Mouse (Mus musculus): Measurements from ENCODE around the gene Tmem251. TPM values are rescaled to one million over a fixed set of nuclear protein-coding genes. Genes with fewer than 3 reads are reported as not detected.
A peak's percentile ranks its signal among the peaks of the same experiment; 100 is the strongest.

The Tmem251 gene
- polyA plus RNA-seq, 1 experiment: 4.5 TPM

DNA sequence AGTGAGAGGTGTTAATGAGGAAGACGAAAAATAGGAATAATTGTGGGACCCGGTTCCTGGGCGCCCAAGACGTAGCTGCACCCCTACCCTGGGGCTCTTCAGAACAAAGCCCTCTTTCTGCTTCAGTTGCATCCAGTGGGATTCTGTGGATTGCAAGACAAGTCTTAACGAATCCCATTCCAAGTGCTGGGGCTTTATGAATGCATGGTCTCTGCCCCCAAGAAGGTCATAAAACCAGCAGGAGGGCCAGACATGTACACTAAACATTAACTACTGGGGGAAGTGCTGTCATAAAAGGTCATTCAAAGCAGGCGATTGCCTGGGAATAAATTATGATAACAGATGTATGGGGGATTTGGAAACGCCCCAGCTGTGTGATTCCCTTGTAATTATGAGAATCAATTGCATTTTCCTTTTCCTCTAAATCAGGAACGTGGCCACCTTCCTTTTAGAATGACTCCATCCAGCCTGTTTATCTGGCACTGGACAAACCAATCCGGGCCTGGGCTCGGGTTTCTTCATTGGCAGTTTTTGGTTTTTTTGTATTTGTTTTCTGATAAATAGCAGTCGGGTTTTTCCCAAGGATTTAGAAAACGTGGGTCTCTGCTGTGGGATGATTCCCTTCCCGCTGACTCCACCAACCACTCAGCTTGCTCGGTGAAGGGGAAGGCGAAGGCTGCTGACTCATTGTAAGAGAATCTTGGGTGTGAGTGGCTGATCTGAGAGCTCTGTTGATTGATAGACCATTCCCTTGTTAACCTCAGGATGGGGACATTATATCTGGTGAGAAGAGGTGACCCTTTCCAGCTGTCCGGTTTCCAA is 12.6 kb upstream of the Tmem251 start:
- Histone ChIP-seq H3K36me3 (ENCODE audit: control insufficient read depth, insufficient read depth) (no peaks in the 10 kb centered on the region), H3K4me3 (ENCODE audit: insufficient read depth, poor library complexity, severe bottlenecking) (no peak overlapping the region), H3K79me3 (ENCODE audit: low read depth) (no peaks in the 10 kb centered on the region), H3K79me2 (ENCODE audit: control insufficient read depth, insufficient read depth) (no peaks in the 10 kb centered on the region), H3K27me3 (ENCODE audit: control insufficient read depth, insufficient read depth, insufficient read length) (no peaks in the 10 kb centered on the region), H3ac (ENCODE audit: control insufficient read depth, insufficient read length, low read depth) (no peak overlapping the region)
- TF ChIP-seq MYOD1 (IDR thresholded peaks at IDR 0.05; ENCODE audit: control insufficient read depth, insufficient read length, low read depth): no peak
- TF ChIP-seq FOSL1 (IDR thresholded peaks at IDR 0.05; ENCODE audit: insufficient read depth, low read length, poor library complexity, severe bottlenecking): no peak
- no peak for TF ChIP-seq USF1 (IDR thresholded peaks at IDR 0.05; ENCODE audit: low read depth)
- no peak for TF ChIP-seq CTCF (IDR thresholded peaks at IDR 0.05; ENCODE audit: control insufficient read depth, insufficient read depth, insufficient read length)
- TF ChIP-seq MYOG (IDR thresholded peaks at IDR 0.05; ENCODE audit: control insufficient read depth, extremely low read depth, insufficient read length): no peak
- no peak for TF ChIP-seq MAX (IDR thresholded peaks at IDR 0.05)
- no peak for TF ChIP-seq CEBPB (IDR thresholded peaks at IDR 0.05; ENCODE audit: low read depth)

DNA sequence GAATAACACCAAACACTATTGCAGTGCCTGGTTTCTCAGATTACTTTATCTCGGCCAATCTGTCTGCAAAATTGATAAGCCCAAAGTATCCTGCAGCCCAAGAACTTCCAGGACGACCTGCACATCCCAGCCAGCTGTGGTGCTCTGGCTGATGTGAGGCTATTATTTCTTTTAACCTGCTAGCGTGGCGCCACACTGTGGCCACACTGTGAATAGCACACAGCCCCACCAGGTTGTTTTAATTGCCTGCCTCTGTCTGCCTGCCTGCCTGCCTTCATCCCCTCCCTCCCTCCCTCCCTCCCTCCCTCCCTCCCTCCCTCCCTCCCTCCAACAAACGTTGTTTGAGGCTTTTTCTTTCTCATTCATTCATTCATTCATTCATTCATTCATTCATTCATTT is 10.2 kb upstream of the Tmem251 start:
- Histone ChIP-seq H3K4me3 (ENCODE audit: insufficient read depth, poor library complexity, severe bottlenecking) (no peak overlapping the region), H3K27me3 (ENCODE audit: control insufficient read depth, insufficient read depth, insufficient read length) (no peaks in the 10 kb centered on the region), H3K36me3 (ENCODE audit: control insufficient read depth, insufficient read depth) (no peaks in the 10 kb centered on the region), H3ac (ENCODE audit: control insufficient read depth, insufficient read length, low read depth) (no peak overlapping the region), H3K79me3 (ENCODE audit: low read depth) (no peaks in the 10 kb centered on the region), H3K79me2 (ENCODE audit: control insufficient read depth, insufficient read depth) (no peaks in the 10 kb centered on the region)
- no peak for TF ChIP-seq USF1 (IDR thresholded peaks at IDR 0.05; ENCODE audit: low read depth)
- TF ChIP-seq CTCF (IDR thresholded peaks at IDR 0.05; ENCODE audit: control insufficient read depth, insufficient read depth, insufficient read length): peak; percentile 78

DNA sequence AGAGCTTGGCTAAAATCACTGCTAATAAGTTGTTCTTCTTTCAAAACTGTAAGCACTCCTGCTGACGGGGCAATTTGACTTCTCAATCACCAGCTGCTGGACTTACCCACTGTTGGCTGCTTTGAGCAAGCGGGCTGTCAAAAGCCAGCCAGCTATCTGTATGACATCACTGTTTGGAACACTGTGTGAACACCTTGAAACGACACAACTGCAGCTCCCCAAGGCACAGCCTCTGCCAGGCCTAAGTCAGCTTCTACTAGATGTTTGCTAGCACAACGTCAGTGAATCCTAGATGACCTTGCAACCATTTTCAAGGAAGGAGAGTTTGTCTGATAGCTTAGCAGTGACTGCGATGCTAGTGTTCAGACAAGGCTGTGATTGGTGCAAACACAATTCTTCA is 4.5 kb upstream of the Tmem251 start:
- Histone ChIP-seq H3K27me3 (ENCODE audit: control insufficient read depth, insufficient read depth, insufficient read length) (no peaks in the 10 kb centered on the region), H3K79me3 (ENCODE audit: low read depth) (peaks cover 2% of the 10 kb centered on the region), H3K36me3 (ENCODE audit: control insufficient read depth, insufficient read depth) (peaks cover 12% of the 10 kb centered on the region), H3K4me3 (ENCODE audit: insufficient read depth, poor library complexity, severe bottlenecking) (no peak overlapping the region), H3ac (ENCODE audit: control insufficient read depth, insufficient read length, low read depth) (no peak overlapping the region), H3K79me2 (ENCODE audit: control insufficient read depth, insufficient read depth) (peaks cover 18% of the 10 kb centered on the region)
- TF ChIP-seq MYOG (IDR thresholded peaks at IDR 0.05; ENCODE audit: control insufficient read depth, extremely low read depth, insufficient read length) (no peak), CEBPB (IDR thresholded peaks at IDR 0.05; ENCODE audit: low read depth) (no peak), USF1 (IDR thresholded peaks at IDR 0.05; ENCODE audit: low read depth) (no peak), MYOD1 (IDR thresholded peaks at IDR 0.05; ENCODE audit: control insufficient read depth, insufficient read length, low read depth) (no peak), FOSL1 (IDR thresholded peaks at IDR 0.05; ENCODE audit: insufficient read depth, low read length, poor library complexity, severe bottlenecking) (no peak), MAX (IDR thresholded peaks at IDR 0.05) (no peak), CTCF (IDR thresholded peaks at IDR 0.05; ENCODE audit: control insufficient read depth, insufficient read depth, insufficient read length) (no peak)

DNA sequence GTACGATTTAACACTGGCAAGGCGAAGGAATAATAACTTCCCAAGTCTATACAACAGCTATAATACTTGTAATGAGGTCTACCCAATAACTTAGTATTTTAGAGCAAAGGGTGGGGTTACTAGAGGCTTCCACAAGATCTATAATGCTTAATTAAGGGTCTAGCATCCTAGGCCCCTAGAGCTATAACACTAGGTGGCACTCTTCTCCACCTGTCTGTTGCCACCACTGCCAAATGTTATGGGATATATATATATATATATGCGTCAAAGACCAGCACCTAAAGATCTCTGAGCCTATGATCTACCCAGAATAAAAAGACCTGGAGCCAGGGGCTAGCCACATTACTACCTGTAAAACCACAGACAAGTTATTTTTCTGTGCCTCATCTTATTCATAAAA is 3.3 kb upstream of the Tmem251 start:
- TF ChIP-seq CEBPB (IDR thresholded peaks at IDR 0.05; ENCODE audit: low read depth) (no peak), MAX (IDR thresholded peaks at IDR 0.05) (no peak), FOSL1 (IDR thresholded peaks at IDR 0.05; ENCODE audit: insufficient read depth, low read length, poor library complexity, severe bottlenecking) (no peak), USF1 (IDR thresholded peaks at IDR 0.05; ENCODE audit: low read depth) (no peak), MYOD1 (IDR thresholded peaks at IDR 0.05; ENCODE audit: control insufficient read depth, insufficient read length, low read depth) (no peak), MYOG (IDR thresholded peaks at IDR 0.05; ENCODE audit: control insufficient read depth, extremely low read depth, insufficient read length) (no peak), CTCF (IDR thresholded peaks at IDR 0.05; ENCODE audit: control insufficient read depth, insufficient read depth, insufficient read length) (no peak)
- Histone ChIP-seq H3K4me3 (ENCODE audit: insufficient read depth, poor library complexity, severe bottlenecking) (no peak overlapping the region), H3K27me3 (ENCODE audit: control insufficient read depth, insufficient read depth, insufficient read length) (no peaks in the 10 kb centered on the region), H3K79me3 (ENCODE audit: low read depth) (peaks cover 11% of the 10 kb centered on the region), H3ac (ENCODE audit: control insufficient read depth, insufficient read length, low read depth) (no peak overlapping the region), H3K36me3 (ENCODE audit: control insufficient read depth, insufficient read depth) (peaks cover 12% of the 10 kb centered on the region), H3K79me2 (ENCODE audit: control insufficient read depth, insufficient read depth) (peaks cover 30% of the 10 kb centered on the region)

DNA sequence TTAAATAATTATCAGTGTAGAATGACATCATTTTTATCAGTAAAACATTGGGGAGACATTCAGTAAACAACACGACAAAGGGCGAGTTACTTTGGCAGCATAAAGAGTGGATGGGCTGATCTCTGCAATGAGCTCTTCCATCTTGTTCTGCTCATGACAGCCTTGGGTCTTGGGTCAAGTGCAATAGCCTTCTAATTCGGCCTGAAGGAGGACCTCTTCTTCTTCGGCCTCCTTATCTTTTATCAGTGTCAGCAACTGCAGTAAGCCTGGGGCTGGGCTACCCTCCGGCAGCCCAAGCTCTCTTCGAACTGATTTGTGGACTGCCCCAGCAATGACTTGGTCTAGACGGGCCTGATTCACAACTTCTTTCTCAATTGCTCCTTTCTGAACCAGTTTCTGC is 1.5 kb upstream of the Tmem251 start:
- Histone ChIP-seq H3K27me3 (ENCODE audit: control insufficient read depth, insufficient read depth, insufficient read length) (no peaks in the 10 kb centered on the region), H3K4me3 (ENCODE audit: insufficient read depth, poor library complexity, severe bottlenecking) (no peak overlapping the region), H3K79me3 (ENCODE audit: low read depth) (peaks cover 27% of the 10 kb centered on the region), H3K79me2 (ENCODE audit: control insufficient read depth, insufficient read depth) (peaks cover 48% of the 10 kb centered on the region), H3ac (ENCODE audit: control insufficient read depth, insufficient read length, low read depth) (no peak overlapping the region), H3K36me3 (ENCODE audit: control insufficient read depth, insufficient read depth) (peaks cover 19% of the 10 kb centered on the region)
- no peak for TF ChIP-seq MYOD1 (IDR thresholded peaks at IDR 0.05; ENCODE audit: control insufficient read depth, insufficient read length, low read depth)

DNA sequence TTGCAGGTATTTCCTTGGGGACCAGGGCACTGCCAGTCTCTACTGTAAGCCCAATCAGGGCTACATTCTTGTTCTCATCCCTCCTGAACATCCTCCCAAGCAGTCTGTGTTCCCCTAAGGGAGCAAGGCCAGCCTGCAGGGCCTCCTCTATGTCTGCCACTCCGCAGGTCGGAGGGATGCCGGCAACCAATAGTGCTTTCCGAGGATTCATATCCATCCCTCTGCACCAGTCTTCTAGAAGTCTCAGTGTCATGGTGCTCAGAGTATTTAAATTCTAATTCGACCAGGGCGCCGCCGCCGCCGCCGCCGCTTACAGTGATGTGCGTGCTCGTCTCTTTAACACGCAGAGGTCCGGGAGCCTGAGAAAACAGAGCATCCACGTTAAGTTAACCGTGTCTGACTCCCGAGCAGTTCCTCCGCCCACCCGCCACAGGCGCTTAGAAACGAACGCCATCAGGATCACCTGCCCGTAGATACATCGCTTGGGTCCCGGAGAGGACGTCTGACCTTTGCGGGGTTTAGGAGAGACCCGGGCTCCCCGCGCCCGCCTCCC is 450 bp upstream of the Tmem251 start:
- Histone ChIP-seq H3K79me3 (ENCODE audit: low read depth) (peaks cover 36% of the 10 kb centered on the region), H3K27me3 (ENCODE audit: control insufficient read depth, insufficient read depth, insufficient read length) (no peaks in the 10 kb centered on the region), H3K36me3 (ENCODE audit: control insufficient read depth, insufficient read depth) (peaks cover 24% of the 10 kb centered on the region), H3K4me3 (ENCODE audit: insufficient read depth, poor library complexity, severe bottlenecking) (peak overlapping the region; percentile 61), H3ac (ENCODE audit: control insufficient read depth, insufficient read length, low read depth) (peak overlapping the region; percentile 84), H3K79me2 (ENCODE audit: control insufficient read depth, insufficient read depth) (peaks cover 58% of the 10 kb centered on the region)
- no peak for TF ChIP-seq CEBPB (IDR thresholded peaks at IDR 0.05; ENCODE audit: low read depth)
- TF ChIP-seq MAX (IDR thresholded peaks at IDR 0.05): no peak
- TF ChIP-seq USF1 (IDR thresholded peaks at IDR 0.05; ENCODE audit: low read depth): no peak
- no peak for TF ChIP-seq MYOG (IDR thresholded peaks at IDR 0.05; ENCODE audit: control insufficient read depth, extremely low read depth, insufficient read length)
- TF ChIP-seq FOSL1 (IDR thresholded peaks at IDR 0.05; ENCODE audit: insufficient read depth, low read length, poor library complexity, severe bottlenecking): no peak
- no peak for TF ChIP-seq CTCF (IDR thresholded peaks at IDR 0.05; ENCODE audit: control insufficient read depth, insufficient read depth, insufficient read length)
- no peak for TF ChIP-seq MYOD1 (IDR thresholded peaks at IDR 0.05; ENCODE audit: control insufficient read depth, insufficient read length, low read depth)
